Mouse (Mus musculus): Measurements from ENCODE around the gene Sf1. TPM values are rescaled to one million over a fixed set of nuclear protein-coding genes. Genes with fewer than 3 reads are reported as not detected.

Sf1 gene
- polyA plus RNA-seq, 1 experiment from 2014 or later, result 49.5 TPM

DNA sequence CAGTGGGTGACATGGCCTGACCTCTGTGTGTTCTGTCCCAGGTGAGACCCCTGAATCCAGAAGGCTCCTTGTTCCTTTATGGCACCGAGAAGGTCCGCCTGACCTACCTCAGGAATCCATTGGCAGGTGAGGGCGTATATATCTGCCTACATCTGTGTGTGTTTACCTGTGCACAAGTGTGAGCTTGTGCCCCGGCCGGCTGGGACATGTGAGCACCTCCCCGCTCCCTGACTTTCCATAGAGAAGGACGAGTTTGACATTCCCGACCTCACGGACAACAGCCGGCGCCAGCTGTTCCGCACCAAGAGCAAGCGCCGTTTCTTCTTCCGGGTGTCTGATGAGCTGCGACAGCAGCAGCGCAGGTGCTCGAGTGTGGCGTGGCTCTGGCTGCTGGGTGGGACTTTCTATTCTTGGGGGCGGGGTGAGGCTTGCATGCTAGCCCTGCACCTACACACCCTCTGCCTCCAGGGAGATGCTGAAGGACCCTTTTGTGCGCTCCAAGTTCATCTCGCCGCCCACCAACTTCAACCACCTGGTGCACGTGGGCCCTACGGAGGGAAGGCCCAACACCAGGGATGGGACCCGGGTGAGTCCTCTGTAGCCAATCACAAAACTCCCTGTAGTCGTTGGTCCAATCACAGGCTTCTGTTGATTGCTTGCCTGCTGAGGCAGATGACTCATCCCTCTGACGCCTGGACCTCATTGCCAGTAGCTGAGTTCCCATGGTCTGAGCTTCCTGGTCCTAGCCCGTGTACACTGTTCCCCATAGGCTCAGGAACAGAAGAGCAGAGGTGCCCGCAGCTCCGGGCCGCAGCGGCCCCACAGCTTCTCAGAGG is 41.5 kb upstream of the Sf1 start:
- H3K9ac ChIP-seq (replicated peaks; ENCODE audit: low read depth), result no peak overlapping the region
- TF ChIP-seq CTCF (IDR thresholded peaks at IDR 0.05) (no peak), EP300 (IDR thresholded peaks at IDR 0.05) (no peak)
- 65% methylated on average over 33 of the region's 33 CpGs for WGBS
- DNase-seq (ENCODE audit: low spot score) (peak; percentile 78), ATAC-seq (peak; percentile 77)
- H3K4me3 ChIP-seq (ENCODE audit: low read depth, low read length), result no peak overlapping the region
- H3K27me3 ChIP-seq (replicated peaks; ENCODE audit: insufficient read depth, low read length), result no peaks in the 10 kb centered on the region
- H3K27ac ChIP-seq (ENCODE audit: low read length), result peak overlapping the region; percentile 26; the same call in 1 of the 2 replicates
- H3K4me2 ChIP-seq (replicated peaks; ENCODE audit: low read depth, low read length), result no peak overlapping the region
- no peaks in the 10 kb centered on the region for H3K4me1 ChIP-seq (ENCODE audit: insufficient read depth, low read depth, low read length)
- no peaks in the 10 kb centered on the region for H3K9me3 ChIP-seq (ENCODE audit: low read length)
- H3K36me3 ChIP-seq (ENCODE audit: insufficient read depth, low read length), result peaks cover 30% of the 10 kb centered on the region

DNA sequence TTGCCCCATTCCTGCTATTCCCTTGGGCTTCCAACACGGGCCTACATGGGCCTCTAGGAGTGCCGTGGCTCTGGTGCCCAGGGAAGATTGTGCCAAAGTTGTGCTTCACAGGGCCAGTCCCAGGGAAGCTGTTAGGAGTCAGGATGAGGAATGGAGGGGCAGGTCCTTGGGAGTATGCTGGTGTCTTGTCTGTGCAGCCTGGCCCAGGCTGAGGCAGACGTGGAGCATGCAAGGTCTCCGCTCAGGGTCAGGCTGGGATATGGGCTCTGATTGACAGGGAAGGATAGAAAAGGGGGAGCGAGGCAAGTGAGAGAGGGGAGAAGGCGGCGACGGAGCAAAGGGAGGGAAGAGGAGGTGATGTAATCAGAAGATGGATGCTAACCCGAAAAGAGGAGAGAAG is 38.7 kb upstream of the Sf1 start:
- H3K9ac ChIP-seq (replicated peaks; ENCODE audit: low read depth), result no peak overlapping the region
- H3K4me2 ChIP-seq (replicated peaks; ENCODE audit: low read depth, low read length), result no peak overlapping the region
- no peak for DNase-seq (ENCODE audit: low spot score)
- no peaks in the 10 kb centered on the region for H3K27me3 ChIP-seq (replicated peaks; ENCODE audit: insufficient read depth, low read length)
- no peak overlapping the region for H3K27ac ChIP-seq (ENCODE audit: low read length)
- no peaks in the 10 kb centered on the region for H3K9me3 ChIP-seq (ENCODE audit: low read length)
- TF ChIP-seq CTCF (IDR thresholded peaks at IDR 0.05) (no peak), EP300 (IDR thresholded peaks at IDR 0.05) (no peak)
- no peaks in the 10 kb centered on the region for H3K4me1 ChIP-seq (ENCODE audit: insufficient read depth, low read depth, low read length)
- ATAC-seq, result no peak
- H3K4me3 ChIP-seq (ENCODE audit: low read depth, low read length), result no peak overlapping the region
- peaks cover 13% of the 10 kb centered on the region; the same call in 1 of the 2 replicates for H3K36me3 ChIP-seq (ENCODE audit: insufficient read depth, low read length)
- 81% methylated on average over 9 of the region's 9 CpGs for WGBS

DNA sequence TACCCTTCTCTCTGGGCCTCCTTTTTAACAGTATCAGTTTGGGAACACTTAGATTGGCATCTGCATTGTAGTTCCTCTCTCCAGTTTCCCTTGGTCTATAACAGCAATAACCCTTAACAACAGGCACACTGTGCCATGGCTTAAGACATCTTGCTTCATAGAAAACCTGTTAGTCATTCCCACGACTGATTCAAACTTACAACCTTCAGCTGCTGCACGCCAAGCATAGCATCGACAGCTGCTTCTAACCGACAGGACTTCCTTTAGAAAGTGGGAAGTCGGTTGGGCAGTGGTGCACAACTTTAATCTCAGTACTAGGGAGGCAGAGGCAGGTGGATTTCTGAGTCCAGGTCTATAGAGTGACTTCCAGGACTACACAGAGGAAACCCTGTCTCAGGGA is 32.3 kb upstream of the Sf1 start:
- peaks cover 13% of the 10 kb centered on the region for H3K4me1 ChIP-seq (ENCODE audit: insufficient read depth, low read depth, low read length)
- H3K4me2 ChIP-seq (replicated peaks; ENCODE audit: low read depth, low read length), result 0 out of 2 replicates have a peak overlapping the region, but pooled peaks have one; percentile 29
- no peaks in the 10 kb centered on the region for H3K36me3 ChIP-seq (ENCODE audit: insufficient read depth, low read length)
- no peak for TF ChIP-seq EP300 (IDR thresholded peaks at IDR 0.05)
- TF ChIP-seq CTCF (IDR thresholded peaks at IDR 0.05), result no peak
- WGBS, result 39% methylated on average over 5 of the region's 5 CpGs
- no peak overlapping the region for H3K27ac ChIP-seq (ENCODE audit: low read length)
- no peak overlapping the region for H3K9ac ChIP-seq (replicated peaks; ENCODE audit: low read depth)
- DNase-seq (ENCODE audit: low spot score), result no peak
- no peak for ATAC-seq
- H3K27me3 ChIP-seq (replicated peaks; ENCODE audit: insufficient read depth, low read length), result no peaks in the 10 kb centered on the region
- H3K9me3 ChIP-seq (ENCODE audit: low read length), result no peaks in the 10 kb centered on the region
- H3K4me3 ChIP-seq (ENCODE audit: low read depth, low read length), result no peak overlapping the region

DNA sequence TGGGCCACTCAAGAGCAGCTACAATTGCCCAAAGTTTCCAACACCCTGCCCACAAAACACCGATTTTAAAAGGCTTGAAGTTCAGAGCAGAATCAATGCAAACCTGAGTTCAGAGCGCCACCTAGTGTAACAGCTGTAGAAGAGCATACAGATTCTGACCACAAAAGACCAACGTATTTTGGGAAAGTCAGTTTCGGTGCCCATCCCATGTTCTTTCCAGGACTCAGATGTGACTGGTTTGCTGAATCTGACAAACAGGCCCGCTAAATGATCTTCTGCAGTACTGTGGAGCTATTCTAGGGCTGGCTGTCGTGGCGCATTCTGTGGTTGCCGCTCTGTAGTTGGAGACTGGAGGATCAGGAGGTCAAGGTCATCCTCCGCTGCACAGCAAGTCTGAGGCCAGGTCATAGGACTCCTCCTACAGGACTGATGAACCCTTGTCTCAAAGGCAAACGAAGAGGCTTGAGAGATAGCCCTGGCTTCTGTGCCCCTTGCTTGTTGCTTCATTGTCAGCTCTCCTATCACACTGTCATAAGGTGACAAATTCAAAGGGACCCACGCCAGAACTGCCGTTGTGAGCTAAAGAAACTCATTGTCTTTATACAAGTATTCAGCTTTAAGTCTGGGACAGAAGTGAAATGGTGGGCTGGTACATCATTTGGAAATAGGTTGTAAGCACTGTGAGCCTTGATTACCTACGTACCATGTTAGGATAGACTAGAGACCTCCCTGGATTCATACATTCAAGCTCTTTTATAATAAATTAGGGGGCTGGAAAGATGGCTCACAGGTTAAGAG is 31.6 kb upstream of the Sf1 start:
- no peak for ATAC-seq
- Histone ChIP-seq H3K9me3 (ENCODE audit: low read length) (no peaks in the 10 kb centered on the region), H3K4me1 (ENCODE audit: insufficient read depth, low read depth, low read length) (peaks cover 17% of the 10 kb centered on the region), H3K27me3 (replicated peaks; ENCODE audit: insufficient read depth, low read length) (no peaks in the 10 kb centered on the region), H3K36me3 (ENCODE audit: insufficient read depth, low read length) (no peaks in the 10 kb centered on the region), H3K9ac (replicated peaks; ENCODE audit: low read depth) (no peak overlapping the region), H3K27ac (ENCODE audit: low read length) (no peak overlapping the region), H3K4me3 (ENCODE audit: low read depth, low read length) (no peak overlapping the region), H3K4me2 (replicated peaks; ENCODE audit: low read depth, low read length) (0 out of 2 replicates have a peak overlapping the region, but pooled peaks have one; percentile 29)
- TF ChIP-seq EP300 (IDR thresholded peaks at IDR 0.05) (no peak), CTCF (IDR thresholded peaks at IDR 0.05) (peak; percentile 96)
- DNase-seq (ENCODE audit: low spot score), result peak; percentile 92
- WGBS, result 23% methylated on average over 13 of the region's 13 CpGs

DNA sequence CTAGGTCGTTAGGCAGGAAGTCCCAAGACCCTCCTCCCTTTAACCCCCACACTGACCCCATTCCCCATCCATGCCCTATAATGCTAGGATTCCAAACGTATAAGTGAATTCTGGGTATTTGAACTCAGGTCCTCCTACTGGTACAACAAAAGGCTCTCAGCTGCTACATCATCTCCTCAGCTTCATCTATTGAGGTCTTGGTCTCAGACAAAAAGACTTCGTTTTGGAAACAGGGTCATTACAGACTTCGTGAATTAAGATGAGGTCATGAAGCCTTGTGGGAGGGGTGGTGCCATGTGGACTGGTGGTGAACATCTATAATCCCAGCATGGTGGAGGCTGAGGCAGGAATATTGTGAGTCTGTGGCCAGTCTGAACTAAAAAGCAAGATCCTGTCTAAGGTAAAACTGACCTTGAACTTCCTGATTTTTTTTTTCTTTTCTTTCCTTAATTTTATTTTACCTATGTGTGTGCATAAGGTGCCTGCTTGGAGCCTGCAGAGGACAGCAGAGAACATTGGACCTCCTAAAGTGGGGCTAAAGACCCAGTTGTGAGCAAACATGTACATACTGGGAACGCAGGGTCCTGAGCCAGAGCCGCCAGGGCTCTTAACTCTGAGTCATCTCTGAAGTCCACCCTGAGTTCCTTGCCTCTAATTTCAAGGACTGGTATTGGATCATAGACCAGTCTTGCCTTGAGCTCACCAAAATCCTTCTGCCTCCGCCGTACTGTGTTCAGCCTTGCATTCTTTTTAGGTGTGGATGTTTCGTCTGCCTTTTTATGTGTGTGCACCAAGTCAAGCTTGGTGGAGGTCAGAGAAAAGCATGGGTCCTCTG is 29.5 kb upstream of the Sf1 start:
- no peak overlapping the region for H3K9ac ChIP-seq (replicated peaks; ENCODE audit: low read depth)

More for the DNA sequence above, 29.5 kb upstream of the Sf1 start:
- Histone ChIP-seq H3K4me3 (ENCODE audit: low read depth, low read length) (no peak overlapping the region), H3K27me3 (replicated peaks; ENCODE audit: insufficient read depth, low read length) (no peaks in the 10 kb centered on the region), H3K9me3 (ENCODE audit: low read length) (no peaks in the 10 kb centered on the region), H3K4me2 (replicated peaks; ENCODE audit: low read depth, low read length) (peak overlapping the region; percentile 98), H3K4me1 (ENCODE audit: insufficient read depth, low read depth, low read length) (peaks cover 17% of the 10 kb centered on the region), H3K27ac (ENCODE audit: low read length) (peak overlapping the region; percentile 80), H3K36me3 (ENCODE audit: insufficient read depth, low read length) (0 out of 2 replicates have a peak, but pooled peaks cover 2% of the 10 kb centered on the region)
- WGBS, result 56% methylated on average over 9 of the region's 9 CpGs
- peak; percentile 47 for DNase-seq (ENCODE audit: low spot score)
- ATAC-seq, result peak; percentile 4; the same call in 1 of the 2 replicates
- TF ChIP-seq EP300 (IDR thresholded peaks at IDR 0.05) (no peak), CTCF (IDR thresholded peaks at IDR 0.05) (no peak)

All from lung, postnatal 0 days (tissue).